Mouse (Mus musculus): ENCODE data around the gene Grid1.

Grid1 gene

DNA sequence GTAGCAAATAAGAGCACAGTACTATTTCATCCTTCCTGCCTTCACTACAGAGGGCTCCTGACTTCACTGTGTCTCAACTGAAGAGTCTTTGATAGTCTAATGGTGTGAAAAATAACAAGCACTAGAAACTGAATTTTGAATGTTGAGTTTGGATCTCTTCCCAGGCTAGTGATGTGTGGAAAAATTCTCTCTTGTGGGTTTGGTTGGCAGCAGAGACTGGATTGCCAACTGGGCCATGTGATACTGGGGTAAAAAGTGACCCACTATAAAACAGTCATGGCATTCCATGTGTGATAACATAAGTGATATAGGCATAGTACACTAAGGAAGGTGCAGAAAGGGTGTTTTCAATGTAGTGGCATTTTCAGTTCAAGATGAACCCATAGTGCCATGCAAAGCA lies 699.5 kb downstream of the Grid1 start:
- DNase-seq, result no peak

- no peak for DNase-seq
Observed at GRCm38 (mm10) chr14:35538835-35539234, 718.9 kb downstream of the Grid1 start.

DNA sequence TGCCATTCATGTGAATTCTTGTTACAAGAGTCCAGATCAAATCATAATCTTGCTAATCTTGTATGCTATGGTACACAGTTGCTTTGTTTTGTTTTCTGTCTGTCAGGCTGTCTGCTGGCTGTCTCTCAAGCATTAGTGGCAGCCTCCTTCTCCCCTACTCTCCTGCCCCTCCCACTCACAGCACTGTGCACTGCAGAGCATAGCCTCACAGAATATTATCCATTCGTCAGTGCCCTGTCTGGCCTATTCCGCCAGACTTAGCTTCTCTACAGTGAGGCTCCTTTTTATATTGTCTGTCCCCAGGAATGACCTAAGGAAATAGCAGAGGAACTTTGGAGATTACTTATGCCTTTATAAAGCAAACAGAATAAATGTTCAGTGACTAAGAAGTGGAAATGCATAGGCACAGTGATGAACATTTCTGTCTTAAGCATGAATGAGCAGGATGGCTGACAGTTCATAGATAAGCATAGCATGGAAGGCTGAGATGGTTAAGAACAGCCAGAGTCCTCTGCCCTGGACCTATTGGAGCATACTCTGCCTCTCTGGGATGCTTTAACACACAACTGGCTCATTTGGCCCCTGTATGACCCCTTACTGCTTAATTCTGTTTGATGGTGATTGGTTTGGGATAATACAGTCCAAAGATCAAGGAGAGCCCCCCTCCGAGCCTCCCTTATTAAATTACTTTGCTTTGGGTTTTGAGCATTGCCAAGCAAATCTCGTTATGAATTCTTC lies 721.5 kb downstream of the Grid1 start:
- no peak for DNase-seq

DNA sequence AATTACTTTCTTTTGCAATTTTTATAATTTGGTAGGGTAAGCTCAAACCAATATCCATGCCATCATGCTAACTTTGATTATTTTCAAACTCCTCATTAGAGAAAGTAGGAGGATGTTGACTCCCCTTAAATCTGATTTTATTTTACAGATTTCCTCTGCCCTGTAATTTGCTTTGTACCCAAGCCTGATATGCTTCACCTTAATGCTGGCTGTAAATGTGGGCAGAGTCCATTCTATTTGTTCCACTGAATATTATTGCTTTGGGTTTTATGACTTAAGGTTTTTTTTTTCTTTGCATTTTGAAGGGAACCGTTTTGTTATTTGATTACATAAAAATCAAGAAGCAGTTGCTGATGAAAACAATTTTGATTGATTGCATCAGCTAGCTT lies 722.1 kb downstream of the Grid1 start:
- DNase-seq, result no peak

GRCm38 (mm10) chr14:35554288-35554687 lies 734.4 kb downstream of the Grid1 start:
- DNase-seq, result no peak

DNA sequence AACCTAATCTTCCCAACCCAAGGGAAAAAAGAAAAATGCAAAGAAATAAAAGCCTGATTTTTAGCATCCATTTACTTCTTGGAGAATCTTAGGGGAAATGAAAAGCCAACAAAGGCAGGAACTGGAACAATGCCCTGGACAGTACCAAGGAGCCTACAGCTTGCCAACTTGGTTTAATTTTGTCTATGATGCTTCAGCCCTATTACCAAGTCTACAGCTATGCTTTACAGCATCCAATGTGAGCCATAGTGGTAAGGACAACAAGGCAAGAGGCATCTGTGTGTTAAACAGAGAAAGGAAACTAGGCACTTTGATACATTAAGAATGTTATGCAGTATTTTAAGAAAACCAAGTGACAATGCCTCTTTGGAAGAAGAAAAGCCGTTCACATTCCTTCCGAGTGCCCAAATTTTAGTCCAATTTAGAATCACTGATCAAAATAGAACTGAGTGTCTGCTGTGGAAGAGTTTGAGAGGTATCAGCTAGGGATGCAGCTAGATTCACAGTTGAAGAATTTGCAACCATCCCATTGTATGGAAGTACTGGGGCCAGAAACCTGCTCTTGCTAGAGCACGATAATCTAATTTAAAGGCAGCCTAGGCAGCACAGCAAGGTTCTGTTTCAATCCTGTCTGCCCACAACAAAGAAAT lies 741.5 kb downstream of the Grid1 start:
- no peak for DNase-seq

DNA sequence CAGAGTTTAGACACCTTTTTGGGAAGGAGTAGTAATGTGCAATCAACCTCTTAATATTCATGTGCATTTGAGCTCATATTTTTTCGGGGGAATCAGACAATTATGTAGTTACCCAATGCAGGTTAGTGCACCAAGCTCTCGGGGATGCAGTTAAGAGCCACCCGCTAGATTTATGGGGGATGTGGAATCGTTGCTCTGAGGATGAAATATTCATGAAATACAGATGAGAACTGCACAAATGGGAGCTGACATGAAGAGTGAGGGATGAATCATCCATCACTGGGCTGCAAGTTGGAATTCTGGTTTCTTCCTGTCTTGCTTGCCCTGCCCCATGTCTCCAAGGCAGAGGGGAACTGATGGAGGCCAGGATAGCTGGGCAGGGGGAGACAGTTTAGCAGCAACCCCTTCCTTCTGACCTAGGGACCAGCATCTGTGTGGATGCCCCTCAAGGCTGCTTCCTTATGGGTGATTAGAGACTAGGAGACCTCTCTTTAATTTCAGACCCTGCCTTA lies 753.1 kb downstream of the Grid1 start:
- no peak for DNase-seq

GRCm38 (mm10) chr14:35574489-35574888 lies 754.6 kb downstream of the Grid1 start:
- DNase-seq, result no peak

GRCm38 (mm10) chr14:35575285-35575684 lies 755.4 kb downstream of the Grid1 start:
- DNase-seq, result no peak

GRCm38 (mm10) chr14:35625749-35626148 lies 805.8 kb downstream of the Grid1 start:
- no peak for DNase-seq
